Mouse (Mus musculus) erythroid progenitor cell, adult 5-6 weeks (primary cell): ENCODE results near the gene Tenm4. TPM values are rescaled to one million over a fixed set of nuclear protein-coding genes. Genes with fewer than 3 reads are reported as not detected.

Experiments used
- ATAC-seq: replicated peaks from 2 replicates; pipeline ENCODE4 v1.8.0; 2016; ENCODE audit warnings: moderate number of reproducible peaks, mild to moderate bottlenecking, moderate TSS enrichment, inconsistent platforms; ENCODE audit not compliant: poor library complexity, low FRiP score, severe bottlenecking
- total RNA-seq, 2 experiments: library from RNA; stranded (forward) in 1 of 2; stranded (reverse) in 1 of 2; fragments of 150-400 nt in 1 of 2; fragments of 186-747, 209-891 nt in 1 of 2; gene quantifications; 2 replicates each; pipeline versions ENCODE4 v1.2.3 to v1.2.4; 2015 to 2017; ENCODE audit warnings: low replicate concordance in 2 of 2

Tenm4 gene
- total RNA-seq, 2 experiments from 2014 or later: 0.23 to 1.7 TPM

GRCm38 (mm10) chr7:96230720-96231241 lies 59.7 kb downstream of the Tenm4 start:
- no peak for ATAC-seq

- no peak for ATAC-seq
Measured at GRCm38 (mm10) chr7:96235847-96236246, 64.8 kb downstream of the Tenm4 start.

- no peak for ATAC-seq
Measured at GRCm38 (mm10) chr7:96240661-96241060, 69.6 kb downstream of the Tenm4 start.

- no peak for ATAC-seq
Measured at GRCm38 (mm10) chr7:96242328-96243185, 71.5 kb downstream of the Tenm4 start.

- ATAC-seq: no peak
Measured at GRCm38 (mm10) chr7:96244796-96245195, 73.8 kb downstream of the Tenm4 start.

GRCm38 (mm10) chr7:96259630-96260029 lies 88.6 kb downstream of the Tenm4 start:
- ATAC-seq: no peak

- no peak for ATAC-seq
Measured at GRCm38 (mm10) chr7:96262182-96262581, 91.1 kb downstream of the Tenm4 start.

GRCm38 (mm10) chr7:96265941-96266340 lies 94.9 kb downstream of the Tenm4 start:
- ATAC-seq: no peak

GRCm38 (mm10) chr7:96267266-96267665 lies 96.2 kb downstream of the Tenm4 start:
- ATAC-seq: no peak

- ATAC-seq: no peak
Measured at GRCm38 (mm10) chr7:96270684-96271083, 99.6 kb downstream of the Tenm4 start.

- ATAC-seq: no peak
Measured at GRCm38 (mm10) chr7:96272068-96272467, 101.0 kb downstream of the Tenm4 start.

GRCm38 (mm10) chr7:96274486-96274885 lies 103.4 kb downstream of the Tenm4 start:
- no peak for ATAC-seq

GRCm38 (mm10) chr7:96277550-96277949 lies 106.5 kb downstream of the Tenm4 start:
- no peak for ATAC-seq

GRCm38 (mm10) chr7:96278378-96278777 lies 107.3 kb downstream of the Tenm4 start:
- no peak for ATAC-seq

GRCm38 (mm10) chr7:96280795-96281194 lies 109.7 kb downstream of the Tenm4 start:
- no peak for ATAC-seq

GRCm38 (mm10) chr7:96290576-96290975 lies 119.5 kb downstream of the Tenm4 start:
- no peak for ATAC-seq

GRCm38 (mm10) chr7:96295959-96296358 lies 124.9 kb downstream of the Tenm4 start:
- no peak for ATAC-seq

GRCm38 (mm10) chr7:96300826-96301397 lies 129.9 kb downstream of the Tenm4 start:
- ATAC-seq: no peak

GRCm38 (mm10) chr7:96301813-96302212 lies 130.8 kb downstream of the Tenm4 start:
- ATAC-seq: no peak

GRCm38 (mm10) chr7:96303963-96304362 lies 132.9 kb downstream of the Tenm4 start:
- ATAC-seq: no peak

GRCm38 (mm10) chr7:96305382-96305935 lies 134.4 kb downstream of the Tenm4 start:
- ATAC-seq: no peak
